Mouse (Mus musculus) kidney, adult 10 weeks (tissue): ENCODE data around the gene Emilin3. TPM values are rescaled to one million over a fixed set of nuclear protein-coding genes. Genes with fewer than 3 reads are reported as not detected.

Experiments used
- polyA plus RNA-seq: library from polyadenylated mRNA; stranded (reverse); fragments of 350-450 nt; fragmentation: Illumina TruSeq; extraction: RNeasy Lipid Tissue Mini Kit (QIAGEN cat#74804); gene quantifications from one replicate; pipeline ENCODE4 v1.2.3, GENCODE M21; 2014; ENCODE audit warnings: low read depth, low replicate concordance

The Emilin3 gene
- not detected for polyA plus RNA-seq

DNA sequence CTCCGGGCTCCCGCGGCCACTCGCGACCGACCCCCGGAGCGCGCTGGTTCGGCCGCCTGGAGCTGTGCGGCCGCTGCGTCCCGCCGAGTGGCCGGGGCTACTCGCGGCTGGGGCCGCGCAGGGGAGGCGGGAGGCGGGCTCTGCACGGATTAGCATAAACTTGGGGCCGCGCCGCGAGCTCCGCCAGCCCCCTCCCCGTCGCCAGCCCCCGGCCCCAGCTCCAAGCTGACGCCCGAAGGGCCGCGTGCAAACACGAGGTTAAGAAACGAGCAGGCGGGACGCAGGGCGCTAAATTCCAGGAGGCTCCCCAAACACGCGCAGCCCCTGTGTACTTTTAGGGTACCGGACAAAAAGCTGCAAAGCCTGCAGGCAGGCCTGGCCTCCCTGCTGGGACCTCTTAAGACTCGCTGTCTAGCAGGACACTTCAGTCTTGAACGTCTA, at the start of gene Emilin3:
Gene Emilin3 (minus strand): TSS at position 98 of the 441 bp plus-strand sequence.

DNA sequence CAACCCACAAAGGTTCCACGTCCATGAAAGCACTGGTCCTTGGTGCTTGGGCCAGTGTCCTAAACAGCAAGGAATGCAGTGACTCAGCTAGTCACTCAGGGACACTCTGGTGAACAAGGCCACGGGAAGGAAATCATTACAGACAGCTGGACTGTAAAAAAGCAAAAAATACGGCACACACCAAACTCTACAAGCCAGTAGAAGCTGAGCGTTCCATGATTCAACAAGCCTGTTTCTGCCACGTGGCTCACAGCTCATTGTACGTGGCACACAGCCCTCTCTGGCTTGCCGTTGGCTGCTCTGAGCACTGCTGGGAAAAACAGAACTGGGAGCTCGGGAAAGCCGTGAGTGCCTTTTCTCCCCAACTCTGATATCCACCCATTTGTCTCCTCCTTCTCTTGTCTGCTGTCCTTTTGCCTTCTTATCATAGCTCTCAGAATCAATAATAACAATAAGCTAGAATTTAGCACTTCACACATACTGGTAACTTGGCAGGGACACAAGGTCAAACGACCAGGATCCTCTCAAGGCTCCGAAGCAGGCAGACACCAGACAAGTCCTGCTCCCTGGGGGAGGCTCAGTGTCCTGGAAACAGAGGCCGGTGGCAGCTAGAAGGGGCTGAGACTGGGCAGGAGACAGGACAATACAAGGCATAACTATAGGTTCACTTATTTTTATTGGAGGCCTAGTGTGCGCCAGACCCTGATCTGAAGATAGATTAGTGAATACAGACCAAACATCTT, 31.5 kb downstream of the Emilin3 start, which contains the start of gene Lpin3:
Gene Lpin3 (plus strand): TSS at position 218 of the 743 bp plus-strand sequence.

DNA sequence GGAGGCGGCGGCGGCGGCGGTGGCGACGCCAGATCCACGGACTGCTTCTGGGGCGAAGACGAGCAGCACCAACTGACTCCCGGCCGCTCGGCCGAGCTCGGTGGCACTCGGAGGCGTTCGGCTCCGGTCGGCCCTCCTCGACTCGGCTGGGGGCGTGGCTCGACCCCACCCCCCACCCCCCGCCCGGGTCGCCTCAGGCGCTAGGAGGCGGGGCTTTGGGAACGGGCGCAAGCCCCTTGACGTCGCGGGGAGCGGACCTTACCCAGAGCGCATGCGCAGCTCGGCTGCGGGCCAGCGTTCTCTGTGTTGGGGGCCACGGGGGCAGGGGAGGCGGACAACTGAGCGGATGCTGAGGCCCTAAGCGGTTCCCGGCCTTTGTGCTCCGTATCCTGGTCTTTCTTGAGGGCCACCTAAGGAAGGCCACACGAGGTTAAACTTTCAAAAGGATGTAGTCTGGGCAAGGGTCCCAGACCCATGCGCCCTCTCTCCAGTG, 39.2 kb downstream of the Emilin3 start, which contains the start of gene Zhx3:
Gene Zhx3 (minus strand): TSS at position 109 of the 493 bp plus-strand sequence.

Other genes starting within 250 kb of the Emilin3 start
- gene Plcg1, start 181.0 kb downstream of the Emilin3 start, polyA plus RNA-seq, result 6.9 TPM
- gene Zhx3, start 39.3 kb downstream of the Emilin3 start, polyA plus RNA-seq, result 19.2 TPM
- 0.81 TPM for gene Lpin3, start 31.7 kb downstream of the Emilin3 start, polyA plus RNA-seq
- 20.2 TPM for gene Chd6, start 196.7 kb upstream of the Emilin3 start, polyA plus RNA-seq